Mouse (Mus musculus) kidney, adult 11 months (tissue): ENCODE results near the gene Rps3.

ENCODE experiments used
- DNase-seq: peaks from one replicate; pipeline ENCODE4 v3.0.0; 2022

Gene Rps3

DNA sequence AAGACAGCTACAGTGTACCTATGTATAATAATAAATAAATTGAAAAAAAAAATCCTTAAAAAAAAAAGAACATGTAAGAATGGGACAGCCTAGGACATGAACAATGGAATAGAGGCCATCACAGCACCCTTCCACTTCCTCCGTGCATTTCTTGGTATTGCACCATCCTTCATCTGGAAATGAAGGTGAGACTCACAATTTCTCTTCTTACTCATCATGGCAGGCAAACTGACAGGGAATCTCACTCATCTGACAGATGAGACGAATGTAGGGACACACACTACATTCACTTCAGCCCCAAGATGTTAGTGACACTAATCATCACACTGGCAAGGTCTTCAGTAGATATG, 8.0 kb downstream of the Rps3 start:
- DNase-seq = no peak

GRCm38 (mm10) chr7:99474836-99475561, 8.5 kb downstream of the Rps3 start:
- no peak for DNase-seq

GRCm38 (mm10) chr7:99473638-99474407, 9.7 kb downstream of the Rps3 start:
- DNase-seq = no peak

DNA sequence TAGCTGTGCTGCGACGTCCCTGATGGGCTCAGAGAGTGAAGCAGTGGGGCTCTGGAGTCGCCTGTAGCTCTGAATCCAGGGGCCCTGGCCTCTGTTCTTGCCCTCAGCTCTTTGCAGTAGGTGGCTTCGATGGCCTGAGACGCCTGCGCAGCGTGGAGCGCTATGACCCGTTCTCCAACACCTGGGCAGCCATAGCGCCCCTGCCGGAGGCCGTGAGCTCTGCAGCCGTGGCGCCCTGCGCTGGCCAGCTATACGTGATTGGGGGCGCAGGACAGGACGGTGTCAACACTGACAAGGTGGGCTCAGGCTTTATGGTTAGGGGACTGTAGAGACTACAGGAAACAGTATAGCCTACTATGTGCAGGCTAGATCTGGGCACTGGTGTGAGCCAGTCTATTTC, 12.0 kb downstream of the Rps3 start:
- no peak for DNase-seq

DNA sequence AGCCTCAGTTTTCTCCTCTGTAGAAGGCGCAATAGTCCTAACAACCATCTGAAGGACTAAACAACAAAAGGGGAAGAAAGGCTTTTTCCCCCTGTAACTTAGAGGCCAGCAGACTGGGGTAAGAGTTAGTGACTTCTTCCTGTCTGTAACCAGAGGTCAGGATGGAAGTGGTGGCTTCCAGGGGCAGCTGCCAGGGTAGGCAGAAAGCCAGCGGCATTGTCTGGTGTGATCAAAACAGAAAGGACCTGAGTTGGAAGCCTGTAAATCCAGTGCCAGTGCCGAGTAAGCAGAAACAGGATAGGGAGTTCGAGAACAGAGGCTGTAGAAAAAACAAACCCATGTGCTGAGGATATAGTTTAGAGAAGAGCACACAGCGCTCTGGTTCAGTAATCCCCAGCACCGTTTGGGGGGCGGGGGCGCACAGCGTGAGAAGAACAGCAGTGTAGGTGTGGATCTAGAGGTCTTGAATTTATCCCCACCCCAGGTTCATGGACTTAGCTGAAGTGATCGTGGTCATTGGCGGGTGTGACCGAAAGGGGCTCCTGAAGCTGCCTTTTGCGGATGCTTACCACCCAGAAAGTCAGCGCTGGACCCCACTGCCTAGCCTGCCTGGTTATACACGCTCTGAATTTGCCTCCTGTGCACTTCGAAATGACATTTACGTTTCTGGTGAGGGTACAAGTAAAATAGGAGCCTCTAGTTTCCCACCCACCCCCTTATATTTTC, 13.7 kb downstream of the Rps3 start:
- DNase-seq = peak; percentile 32

DNA sequence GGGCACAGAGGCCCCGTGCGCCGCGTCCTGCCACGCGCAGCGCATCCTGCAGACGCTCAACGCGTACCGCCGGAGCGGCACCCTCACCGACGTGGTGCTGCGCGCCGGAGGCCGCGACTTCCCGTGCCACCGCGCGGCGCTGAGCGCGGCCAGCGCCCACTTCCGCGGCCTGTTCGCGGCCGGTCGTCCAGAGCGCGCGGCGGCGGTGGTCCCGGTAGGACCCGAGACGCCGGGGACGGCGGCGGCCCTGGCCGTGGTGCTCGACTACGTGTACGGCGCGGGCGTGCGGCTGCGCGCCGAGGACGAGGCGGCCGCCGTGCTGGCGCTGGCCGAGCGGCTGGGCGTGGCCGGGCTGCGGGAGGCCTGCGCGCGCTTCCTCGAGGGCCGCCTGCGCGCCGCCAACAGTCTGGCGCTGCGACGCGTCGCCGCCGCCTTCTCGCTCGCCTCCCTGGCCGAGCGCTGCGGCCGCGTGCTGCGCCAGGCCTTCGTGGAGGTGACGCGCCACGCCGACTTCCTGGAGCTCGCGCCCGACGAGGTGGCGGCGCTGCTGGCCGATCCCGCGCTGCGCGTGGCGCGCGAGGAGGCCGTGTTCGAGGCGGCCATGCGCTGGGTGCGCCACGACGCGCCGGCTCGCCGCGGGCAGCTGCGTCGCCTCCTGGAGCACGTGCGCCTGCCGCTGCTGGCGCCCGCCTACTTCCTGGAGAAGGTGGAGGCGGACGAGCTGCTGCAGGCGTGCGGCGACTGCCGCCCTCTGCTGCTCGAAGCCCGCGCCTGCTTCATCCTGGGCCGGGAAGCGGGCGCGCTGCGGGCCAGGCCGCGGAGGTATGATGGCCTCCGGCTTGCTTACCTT, 15.0 kb downstream of the Rps3 start:
- peak; percentile 40 for DNase-seq

- peak; percentile 52 for DNase-seq
These were observed 15.6 kb downstream of the Rps3 start for GRCm38 (mm10) chr7:99467916-99468282.

- DNase-seq = no peak
These were observed 17.7 kb downstream of the Rps3 start, which contains the start of gene Klhl35 for GRCm38 (mm10) chr7:99465811-99466210. Klhl35 (plus strand) TSS chr7:99466004.

GRCm38 (mm10) chr7:99463120-99463519, 20.4 kb downstream of the Rps3 start:
- no peak for DNase-seq

DNA sequence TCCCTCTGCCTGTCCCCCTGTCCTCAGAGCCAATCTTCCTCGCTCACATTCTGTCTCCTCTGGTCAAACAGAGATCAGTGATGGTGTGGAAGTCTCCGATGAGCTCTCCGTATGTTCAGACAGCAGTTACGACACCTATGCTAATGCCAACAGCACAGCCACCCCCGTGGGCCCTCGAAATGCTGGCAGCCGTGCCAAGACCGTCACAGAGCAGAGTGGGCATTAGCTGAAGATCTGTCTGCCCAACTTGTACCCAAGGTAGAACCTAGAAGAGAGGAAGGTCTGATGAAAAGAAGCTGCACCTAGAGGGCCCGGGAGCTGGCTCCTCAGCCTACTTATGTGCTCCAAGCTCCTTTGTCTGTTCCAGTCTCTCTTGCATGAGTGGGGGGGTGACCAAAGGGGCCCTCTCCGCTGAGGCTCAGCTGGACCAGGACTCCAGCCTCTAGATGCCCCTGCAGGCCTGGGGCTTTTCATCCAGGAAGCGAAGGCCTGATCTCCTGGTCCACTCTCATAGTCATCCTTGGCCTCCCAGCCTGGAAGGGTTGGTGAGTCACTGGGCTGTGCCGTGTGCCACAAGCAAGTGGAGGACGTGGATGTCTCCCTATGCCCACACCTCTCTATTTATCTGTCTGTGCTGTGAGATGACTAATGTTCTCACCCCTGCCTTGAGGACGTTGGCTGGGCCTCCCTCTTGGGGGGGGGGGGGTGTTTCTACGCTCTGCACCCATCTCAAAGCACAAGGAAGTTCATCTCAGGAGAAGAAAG, 23.5 kb downstream of the Rps3 start:
- DNase-seq = no peak

DNA sequence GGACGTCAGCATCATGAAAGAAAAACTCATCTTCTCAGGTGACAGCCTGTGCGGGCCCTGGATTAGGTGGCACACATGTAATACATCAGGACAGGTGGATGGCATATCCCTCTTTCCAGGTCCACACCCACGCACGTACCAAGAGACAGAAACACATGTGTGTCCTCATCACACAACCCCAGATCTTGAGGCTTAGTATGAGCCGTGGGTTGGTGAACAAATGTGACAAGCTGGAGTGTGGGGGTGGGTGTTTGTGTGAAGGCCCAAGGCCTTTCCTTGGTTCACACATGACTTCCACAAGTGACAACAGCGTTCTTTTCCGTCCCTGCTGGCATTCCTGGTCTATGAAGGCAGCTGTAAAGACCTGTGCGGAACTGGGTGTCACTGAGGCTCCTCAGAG, 24.7 kb downstream of the Rps3 start:
- no peak for DNase-seq

DNA sequence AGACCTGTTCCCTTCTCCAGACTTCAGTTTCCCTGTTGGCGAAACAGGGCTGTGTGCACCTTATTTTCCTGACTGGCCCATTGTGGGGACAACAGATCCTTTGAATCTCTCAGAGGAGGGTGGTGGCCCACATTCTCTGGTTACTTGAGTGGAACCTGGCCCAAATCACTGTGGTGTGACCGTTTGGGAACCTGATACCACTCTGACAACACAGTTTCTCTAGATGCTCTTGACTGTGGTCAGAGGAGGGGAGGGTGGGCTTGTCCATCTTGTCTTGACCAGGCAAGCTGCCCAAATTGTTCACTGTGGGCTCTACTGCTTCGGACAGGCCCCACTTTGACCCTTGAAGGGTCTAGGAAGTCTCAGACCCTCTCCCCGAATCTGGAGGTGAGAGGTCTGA, 29.5 kb downstream of the Rps3 start:
- DNase-seq = no peak

DNA sequence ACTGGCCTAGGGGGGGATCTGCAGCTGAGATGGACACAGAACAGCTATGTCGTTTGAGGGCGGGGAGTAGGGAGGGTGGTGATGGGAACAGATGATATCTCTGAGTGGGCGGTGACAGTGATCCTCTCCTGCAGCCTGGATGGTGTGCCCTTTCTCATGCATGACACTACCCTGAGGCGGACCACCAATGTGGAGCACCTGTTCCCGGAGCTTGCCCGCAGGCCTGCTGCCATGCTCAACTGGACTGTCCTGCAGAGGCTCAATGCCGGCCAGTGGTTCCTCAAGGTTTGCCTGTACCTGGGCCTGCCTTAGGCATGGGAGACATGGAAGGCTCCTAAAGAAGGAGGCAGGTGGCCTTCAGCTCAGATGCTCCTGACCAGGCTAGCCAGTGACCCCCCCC, 30.7 kb downstream of the Rps3 start:
- DNase-seq = no peak

DNA sequence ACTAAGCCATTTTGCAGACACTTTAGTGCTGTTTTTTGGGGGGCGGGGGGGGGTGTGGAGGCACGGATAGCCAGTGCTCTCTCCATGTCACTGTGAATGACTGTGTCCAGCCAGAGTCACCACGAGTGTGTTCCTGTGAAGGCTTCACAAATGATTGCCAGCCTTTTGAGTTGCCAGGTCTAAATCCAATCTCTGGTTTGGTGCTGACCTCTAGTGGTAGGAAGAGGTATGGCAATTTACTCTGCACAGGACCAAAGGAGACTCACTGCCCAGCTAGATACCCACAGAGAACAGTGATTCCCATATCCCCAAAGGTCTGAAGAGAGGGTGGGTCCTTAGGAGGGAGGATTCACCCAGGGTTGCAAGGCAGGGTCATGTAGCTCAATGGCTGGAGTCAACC, 32.8 kb downstream of the Rps3 start:
- peak; percentile 57 for DNase-seq

GRCm38 (mm10) chr7:99449751-99450150, 33.8 kb downstream of the Rps3 start:
- no peak for DNase-seq

- no peak for DNase-seq
These were observed 34.5 kb downstream of the Rps3 start for GRCm38 (mm10) chr7:99449063-99449462.

DNA sequence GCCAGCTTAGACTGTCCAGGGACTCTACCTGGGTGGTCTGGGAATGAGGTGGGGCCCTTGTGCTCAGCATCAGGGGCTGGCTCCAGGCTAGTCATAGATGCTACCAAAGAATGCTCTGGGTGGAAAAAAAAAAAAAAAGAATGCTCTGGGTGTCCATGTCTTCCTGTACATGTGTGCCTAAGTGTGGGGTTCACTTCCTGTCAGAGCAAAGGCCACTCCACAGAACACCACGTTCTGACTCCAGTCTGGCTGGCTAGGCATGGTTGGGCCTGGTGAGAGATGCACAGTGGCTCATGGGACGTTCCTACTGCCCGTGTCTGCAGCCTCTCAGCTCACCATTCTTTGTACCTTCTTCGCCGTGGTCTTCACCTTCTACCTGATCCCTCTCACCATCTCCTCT, 34.9 kb downstream of the Rps3 start:
- no peak for DNase-seq

- no peak for DNase-seq
These were observed 36.2 kb downstream of the Rps3 start for GRCm38 (mm10) chr7:99447323-99447722.

DNA sequence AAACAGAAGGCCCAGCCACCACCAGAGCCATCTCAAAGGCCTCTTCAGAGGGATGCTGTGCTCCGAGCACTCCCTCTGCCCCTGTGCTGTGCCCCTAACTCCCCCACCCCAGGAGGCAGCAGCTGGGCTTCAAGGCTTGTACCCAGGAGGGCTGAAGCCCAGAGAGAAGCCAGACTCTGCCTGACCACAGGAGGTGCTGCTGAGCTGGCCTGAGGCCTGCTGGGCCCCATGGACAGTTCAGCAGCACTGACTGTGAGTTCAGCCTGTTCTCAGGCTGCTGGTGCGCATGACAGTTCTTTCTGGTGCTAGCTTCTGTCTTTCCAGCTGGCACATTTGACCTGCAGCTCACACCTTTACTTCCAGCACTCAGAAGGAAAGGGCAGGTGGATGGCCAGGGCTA, 37.7 kb downstream of the Rps3 start:
- no peak for DNase-seq

DNA sequence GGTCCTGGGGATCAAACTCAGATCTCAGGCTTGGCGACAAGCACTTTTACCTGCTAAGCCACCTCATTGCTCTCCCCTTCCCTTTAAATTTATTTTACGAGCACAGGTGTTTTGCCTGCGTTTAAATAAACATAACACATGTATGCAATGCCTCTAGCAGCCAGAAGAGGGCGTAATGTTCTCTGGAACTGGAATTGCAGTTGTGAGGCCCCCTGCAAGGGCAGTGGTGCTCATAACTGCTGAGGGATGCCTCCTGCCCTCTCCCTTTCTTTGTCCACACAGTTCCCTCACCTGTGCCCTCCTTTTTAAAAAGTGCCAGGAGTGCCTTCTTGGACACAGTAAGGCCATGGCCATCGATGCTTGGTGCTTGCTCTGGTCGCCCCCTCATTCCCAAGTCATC, 39.5 kb downstream of the Rps3 start:
- no peak for DNase-seq

GRCm38 (mm10) chr7:99443164-99443563, 40.4 kb downstream of the Rps3 start:
- DNase-seq = no peak

GRCm38 (mm10) chr7:99441534-99442072, 41.9 kb downstream of the Rps3 start:
- peak; percentile 92 for DNase-seq
